Mouse (Mus musculus) hindbrain, embryonic 11.5 days (tissue): ENCODE measurements around the gene Olfr1270. TPM values are rescaled to one million over a fixed set of nuclear protein-coding genes. Genes with fewer than 3 reads are reported as not detected.
"Not testable (repeated sequence)": the region's sequence is repeated elsewhere in the genome, so short reads cannot be mapped to it uniquely, and the experiment has no call there.

Source experiments
- ATAC-seq: fragments of 200-750 bp; cut with Nextera tagmentation; 2 replicates; pipeline ENCODE4 v1.8.0; 2017; ENCODE audit warnings: mild to moderate bottlenecking, moderate TSS enrichment, moderate library complexity; ENCODE audit not compliant: low FRiP score
- DNase-seq: peaks from one replicate; pipeline ENCODE4 v3.0.0-alpha.2; 2015; ENCODE audit warnings: low spot score
- H3K27ac ChIP-seq: fragments of 300-500 bp; sonication (generic); 2 replicates; pipeline ENCODE4 v1.5.1; 2014; ENCODE audit warnings: mild to moderate bottlenecking, low read depth, low read length
- H3K27me3 ChIP-seq: fragments of 300-500 bp; sonication (generic); 2 replicates; pipeline ENCODE4 v1.6.1; 2014; ENCODE audit warnings: mild to moderate bottlenecking, low read length, moderate library complexity, mixed read lengths; ENCODE audit not compliant: control insufficient read depth, insufficient read depth
- H3K36me3 ChIP-seq: fragments of 300-500 bp; sonication (generic); 2 replicates; pipeline ENCODE4 v1.6.1; 2014; ENCODE audit warnings: mild to moderate bottlenecking, low read length, moderate library complexity, mixed read lengths; ENCODE audit not compliant: control insufficient read depth, insufficient read depth
- H3K4me1 ChIP-seq: fragments of 300-500 bp; sonication (generic); replicated peaks from 2 replicates; pipeline ENCODE4 v1.6.1; 2014; ENCODE audit warnings: low read length, mixed read lengths; ENCODE audit not compliant: control insufficient read depth, insufficient read depth
- H3K4me2 ChIP-seq: fragments of 300-500 bp; sonication (generic); replicated peaks from 2 replicates; pipeline ENCODE4 v1.6.1; 2014; ENCODE audit warnings: mild to moderate bottlenecking, low read depth, low read length
- H3K4me3 ChIP-seq: fragments of 300-500 bp; sonication (generic); 2 replicates; pipeline ENCODE4 v1.5.1; 2014; ENCODE audit warnings: low read depth, low read length
- H3K9ac ChIP-seq: fragments of 300-500 bp; sonication (generic); 2 replicates; pipeline ENCODE4 v1.6.1; 2014; ENCODE audit warnings: low read depth, low read length
- H3K9me3 ChIP-seq: fragments of 300-500 bp; sonication (generic); 2 replicates; pipeline ENCODE4 v1.6.1; 2016; ENCODE audit warnings: low read length; ENCODE audit not compliant: control insufficient read depth
- WGBS: fragments of 180-500 bp; shearing (Covaris S2); extraction: QIAGEN DNeasy Blood & Tissue Kit; methylation state at CpG from one replicate; pipeline ENCODE4 v1.1.7; 2014; 5-methylcytosine and 5-hydroxymethylcytosine counted together
- polyA plus RNA-seq: library from polyadenylated mRNA; unstranded; fragments of >200 nt; fragmentation: Nextera tagmentation; extraction: Ambion mirVana; gene quantifications from 2 replicates; pipeline ENCODE4 v1.2.1, GENCODE M21; 2014

Olfr1270 gene
- not detected in 2 replicates for polyA plus RNA-seq

DNA sequence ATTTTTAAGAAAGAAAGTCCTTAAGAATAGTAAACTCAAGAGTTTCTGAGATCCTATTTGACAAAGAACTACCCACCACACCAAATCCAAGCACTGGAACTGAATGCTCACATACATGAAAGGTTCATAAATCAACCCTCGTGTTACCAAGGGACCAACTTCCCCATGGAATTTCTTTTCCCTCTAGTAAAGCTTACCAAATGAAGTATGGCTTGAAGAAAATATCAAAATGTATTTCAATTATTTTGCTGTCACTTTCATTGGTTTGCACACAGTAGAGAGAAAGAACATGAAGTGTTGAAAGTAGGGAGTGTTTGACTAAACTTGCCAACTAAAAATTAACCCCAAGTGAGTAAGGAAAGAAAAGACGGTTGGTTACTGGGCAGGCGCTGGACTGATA is at the start of gene Olfr1270:
TSS of gene Olfr1270 (minus strand) at position 101 of the 400 bp plus-strand sequence.
- DNase-seq (no peak), ATAC-seq (no peak)
- no peak within 1 kb of the TSS for H3K4me2 ChIP-seq
- no peaks in the 10 kb centered on the region for H3K27me3 ChIP-seq
- no peak within 1 kb of the TSS for H3K4me3 ChIP-seq
- H3K27ac ChIP-seq, result no peak within 1 kb of the TSS
- WGBS, result 94% methylated on average over 3 of the region's 3 CpGs
- no peak within 1 kb of the TSS for H3K9ac ChIP-seq
- no peaks in the 10 kb centered on the region for H3K4me1 ChIP-seq
- no peaks in the 10 kb centered on the region for H3K36me3 ChIP-seq
- H3K9me3 ChIP-seq, result no peaks in the 10 kb centered on the region

DNA sequence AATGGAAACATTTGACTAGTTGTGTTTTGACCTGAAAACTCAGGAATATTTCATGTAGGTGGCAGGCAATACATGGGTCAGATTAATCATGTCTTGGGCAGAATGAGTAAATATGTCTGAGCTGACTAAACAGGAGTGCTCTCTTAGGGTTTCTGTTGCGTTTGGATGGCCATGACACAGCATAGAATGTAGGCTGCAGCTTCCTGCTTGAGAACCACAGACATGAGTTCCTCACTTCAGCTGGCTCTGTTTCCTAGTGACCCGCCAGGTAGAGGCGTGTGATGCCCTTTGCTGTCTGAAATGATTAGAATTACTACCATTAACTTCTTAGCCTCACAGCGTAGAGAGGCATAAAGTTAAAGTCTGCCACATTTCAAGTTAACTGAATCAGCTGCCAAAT is 46.7 kb upstream of the Olfr1270 start:
- not testable (repeated sequence) for ATAC-seq, H3K9ac ChIP-seq, H3K9me3 ChIP-seq, H3K4me2 ChIP-seq, H3K4me1 ChIP-seq, H3K27ac ChIP-seq, DNase-seq, H3K36me3 ChIP-seq, H3K27me3 ChIP-seq, H3K4me3 ChIP-seq
- whole genome bisulfite sequencing, result no CpG with 5 or more reads among the region's 4 CpGs

DNA sequence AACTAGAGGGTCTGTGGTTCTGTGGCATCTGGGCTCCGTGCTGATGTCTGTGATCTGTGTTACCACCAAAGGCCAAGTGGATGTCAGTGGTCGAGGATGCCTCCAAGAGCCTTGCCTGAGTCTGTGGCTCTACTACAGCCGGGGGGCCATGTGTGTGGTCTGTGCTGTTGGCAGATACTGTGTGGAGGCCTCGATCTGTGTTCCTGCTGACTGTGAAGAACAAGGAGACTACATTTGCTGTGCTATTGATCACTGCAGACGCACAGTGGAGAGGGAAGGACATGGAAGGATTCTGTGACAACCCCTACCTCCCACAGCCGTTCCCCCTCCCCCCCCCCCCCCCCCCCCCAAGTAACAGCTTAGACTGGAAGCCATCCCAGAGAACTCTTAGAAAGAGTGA is 42.4 kb upstream of the Olfr1270 start:
- not testable (repeated sequence) for ATAC-seq
- no CpG with 5 or more reads among the region's 6 CpGs for WGBS

DNA sequence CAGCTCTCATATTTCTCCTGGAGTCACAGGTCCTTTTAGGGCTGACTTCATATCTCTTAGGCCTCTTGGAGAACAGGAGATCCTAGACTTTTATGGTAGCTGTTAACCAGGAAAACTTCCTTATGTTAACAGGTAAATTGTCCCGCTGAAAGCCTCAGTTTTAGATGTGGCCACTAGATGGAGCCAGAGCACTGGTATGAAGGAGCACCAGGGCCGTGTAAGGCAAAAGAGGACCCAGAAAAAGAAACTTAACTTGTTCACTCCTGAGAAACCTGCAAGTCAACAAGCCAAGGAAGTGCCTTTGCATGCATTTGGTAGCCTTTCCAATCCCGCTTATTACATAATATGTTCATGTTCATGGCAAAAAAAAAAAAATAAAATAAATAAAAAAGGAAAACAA is 41.9 kb upstream of the Olfr1270 start:
- H3K4me2 ChIP-seq, H3K9ac ChIP-seq, H3K36me3 ChIP-seq, H3K9me3 ChIP-seq, H3K4me1 ChIP-seq, H3K27me3 ChIP-seq, ATAC-seq, H3K4me3 ChIP-seq, H3K27ac ChIP-seq, DNase-seq: not testable (repeated sequence)
- no CpG with 5 or more reads among the region's 3 CpGs for WGBS

More for the DNA sequence above, 42.4 kb upstream of the Olfr1270 start:
- H3K27ac ChIP-seq, H3K4me2 ChIP-seq, H3K27me3 ChIP-seq, H3K9me3 ChIP-seq, H3K4me3 ChIP-seq, H3K4me1 ChIP-seq, DNase-seq, H3K36me3 ChIP-seq, H3K9ac ChIP-seq: not testable (repeated sequence)

DNA sequence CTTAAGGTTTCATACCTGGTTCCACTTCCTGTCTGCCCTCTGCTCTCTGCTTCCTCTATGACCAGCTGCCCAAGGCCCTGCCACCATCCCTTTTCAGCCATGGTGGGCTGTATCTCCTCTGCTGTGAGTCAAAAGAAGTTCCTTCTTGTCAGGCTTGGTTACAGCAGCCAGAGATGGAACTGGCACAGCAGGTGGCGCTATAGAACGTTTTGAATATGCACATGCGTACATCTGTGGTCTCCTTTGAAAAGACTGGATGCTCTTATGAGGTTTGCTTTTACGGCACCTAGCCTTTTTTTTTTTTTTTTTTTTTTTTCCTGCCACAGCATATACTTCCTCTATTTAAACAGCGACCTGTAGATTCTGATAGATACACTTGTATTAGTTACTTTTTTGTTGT is 34.2 kb upstream of the Olfr1270 start:
- not testable (repeated sequence) for H3K9me3 ChIP-seq, H3K4me3 ChIP-seq, H3K4me1 ChIP-seq, ATAC-seq, H3K27me3 ChIP-seq, H3K36me3 ChIP-seq, H3K9ac ChIP-seq, H3K4me2 ChIP-seq, H3K27ac ChIP-seq, DNase-seq
- WGBS, result no CpG with 5 or more reads among the region's 5 CpGs

DNA sequence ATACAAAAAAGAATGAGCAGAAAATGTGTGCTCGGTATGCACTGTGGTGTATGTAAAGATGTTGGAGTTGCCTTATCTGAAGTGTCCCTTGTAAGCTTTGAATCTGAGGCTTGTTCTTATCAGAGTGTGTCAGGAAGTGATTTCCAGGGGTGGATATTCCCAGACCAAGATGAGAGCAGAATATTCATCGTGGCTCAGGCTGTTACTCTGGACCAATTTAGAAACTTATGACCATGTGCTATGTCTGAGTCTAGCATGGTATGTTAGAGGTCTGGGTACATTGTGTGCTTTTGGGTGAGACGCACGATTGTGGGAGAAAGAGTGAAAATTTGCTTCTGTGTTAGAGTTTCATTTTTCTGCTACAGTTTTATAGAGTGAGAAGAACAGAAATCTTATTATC is 33.2 kb upstream of the Olfr1270 start:
- DNase-seq, H3K4me1 ChIP-seq, H3K27ac ChIP-seq, H3K4me3 ChIP-seq, H3K27me3 ChIP-seq, H3K4me2 ChIP-seq, H3K9me3 ChIP-seq, H3K9ac ChIP-seq, H3K36me3 ChIP-seq, ATAC-seq: not testable (repeated sequence)
- WGBS, result no CpG with 5 or more reads among the region's 4 CpGs

DNA sequence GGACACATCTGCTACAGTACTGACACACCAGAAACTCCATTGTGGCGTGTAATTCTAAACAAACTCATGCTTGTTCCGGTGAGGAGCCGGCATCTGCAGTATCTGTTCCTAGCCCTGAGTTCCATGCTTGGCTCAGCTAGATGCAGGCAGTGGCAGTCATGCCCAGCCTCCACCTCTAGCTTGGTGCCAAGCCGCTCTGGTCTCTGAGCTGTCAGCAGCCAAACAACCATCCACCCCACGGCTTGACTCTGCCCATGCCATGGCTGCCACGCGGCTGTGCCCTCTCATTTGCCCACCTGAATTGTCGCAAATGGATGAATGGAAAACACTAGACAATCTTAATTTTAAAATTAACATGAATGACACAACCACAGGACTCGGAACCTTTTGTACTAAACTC is 1.0 kb upstream of the Olfr1270 start:
- Histone ChIP-seq H3K9ac (no peak overlapping the region), H3K4me3 (no peak overlapping the region), H3K9me3 (no peaks in the 10 kb centered on the region), H3K27me3 (no peaks in the 10 kb centered on the region), H3K36me3 (no peaks in the 10 kb centered on the region), H3K4me1 (no peaks in the 10 kb centered on the region), H3K27ac (no peak overlapping the region), H3K4me2 (no peak overlapping the region)
- ATAC-seq, result no peak
- WGBS, result 91% methylated on average over 9 of the region's 9 CpGs
- DNase-seq, result no peak

DNA sequence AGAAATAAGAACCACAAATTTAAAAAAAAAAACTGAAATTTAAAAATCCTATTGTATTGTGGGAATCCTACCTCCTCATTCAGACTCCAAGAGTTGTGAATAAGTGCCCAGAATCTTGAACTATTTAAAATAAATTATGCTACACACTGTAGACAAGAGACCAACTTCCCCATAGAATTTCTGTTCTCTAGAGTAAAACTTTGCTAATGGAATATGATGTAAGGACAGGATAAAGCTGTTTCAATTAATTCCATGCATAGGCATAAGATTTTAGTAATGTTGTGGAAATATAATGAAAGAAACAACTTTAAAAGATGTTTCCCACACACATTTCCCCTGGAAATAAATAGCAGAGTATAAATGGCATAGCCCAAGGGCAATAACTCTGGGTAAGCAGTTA is 10.7 kb downstream of the Olfr1270 start, which contains the start of gene Olfr32:
TSS of gene Olfr32 (minus strand) at position 101 of the 400 bp plus-strand sequence.
- no peak for ATAC-seq
- no peak within 1 kb of the TSS for H3K4me3 ChIP-seq
- H3K27me3 ChIP-seq, result no peaks in the 10 kb centered on the region
- H3K36me3 ChIP-seq, result no peaks in the 10 kb centered on the region
- H3K9me3 ChIP-seq, result no peaks in the 10 kb centered on the region
- DNase-seq, result no peak
- no peak within 1 kb of the TSS for H3K9ac ChIP-seq
- no peaks in the 10 kb centered on the region for H3K4me1 ChIP-seq
- no peak within 1 kb of the TSS for H3K4me2 ChIP-seq
- no peak within 1 kb of the TSS for H3K27ac ChIP-seq

DNA sequence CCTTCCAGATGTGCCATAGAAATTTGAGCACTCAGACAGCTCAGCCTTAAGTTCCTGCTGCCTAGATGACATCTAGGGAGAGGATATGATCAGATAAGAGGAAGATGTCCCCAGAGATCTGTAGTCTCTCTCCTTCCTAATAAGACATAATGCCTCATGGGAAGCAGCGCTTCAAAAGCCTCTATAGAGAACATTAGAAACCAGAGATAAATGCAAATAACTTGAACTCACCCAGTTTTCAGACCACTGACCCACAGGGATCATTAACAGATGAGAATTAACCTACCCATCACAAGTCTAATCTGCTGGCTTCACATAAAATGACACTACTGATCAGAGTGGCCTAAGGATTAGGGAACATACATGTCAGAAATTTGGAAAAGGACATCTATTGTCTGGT is 31.6 kb downstream of the Olfr1270 start, which contains the start of gene Olfr1269:
TSS of gene Olfr1269 (minus strand) at position 101 of the 400 bp plus-strand sequence.
- no peak within 1 kb of the TSS for H3K4me2 ChIP-seq
- 76% methylated on average over 1 of the region's 1 CpGs for WGBS
- no peak within 1 kb of the TSS for H3K9ac ChIP-seq
- H3K4me3 ChIP-seq, result no peak within 1 kb of the TSS
- no peaks in the 10 kb centered on the region for H3K27me3 ChIP-seq
- no peaks in the 10 kb centered on the region for H3K4me1 ChIP-seq
- DNase-seq, result no peak
- no peak within 1 kb of the TSS for H3K27ac ChIP-seq
- no peaks in the 10 kb centered on the region for H3K36me3 ChIP-seq
- no peak for ATAC-seq
- H3K9me3 ChIP-seq, result no peaks in the 10 kb centered on the region
